Mouse (Mus musculus): ENCODE measurements around the gene Frmd4b.

Frmd4b gene

DNA sequence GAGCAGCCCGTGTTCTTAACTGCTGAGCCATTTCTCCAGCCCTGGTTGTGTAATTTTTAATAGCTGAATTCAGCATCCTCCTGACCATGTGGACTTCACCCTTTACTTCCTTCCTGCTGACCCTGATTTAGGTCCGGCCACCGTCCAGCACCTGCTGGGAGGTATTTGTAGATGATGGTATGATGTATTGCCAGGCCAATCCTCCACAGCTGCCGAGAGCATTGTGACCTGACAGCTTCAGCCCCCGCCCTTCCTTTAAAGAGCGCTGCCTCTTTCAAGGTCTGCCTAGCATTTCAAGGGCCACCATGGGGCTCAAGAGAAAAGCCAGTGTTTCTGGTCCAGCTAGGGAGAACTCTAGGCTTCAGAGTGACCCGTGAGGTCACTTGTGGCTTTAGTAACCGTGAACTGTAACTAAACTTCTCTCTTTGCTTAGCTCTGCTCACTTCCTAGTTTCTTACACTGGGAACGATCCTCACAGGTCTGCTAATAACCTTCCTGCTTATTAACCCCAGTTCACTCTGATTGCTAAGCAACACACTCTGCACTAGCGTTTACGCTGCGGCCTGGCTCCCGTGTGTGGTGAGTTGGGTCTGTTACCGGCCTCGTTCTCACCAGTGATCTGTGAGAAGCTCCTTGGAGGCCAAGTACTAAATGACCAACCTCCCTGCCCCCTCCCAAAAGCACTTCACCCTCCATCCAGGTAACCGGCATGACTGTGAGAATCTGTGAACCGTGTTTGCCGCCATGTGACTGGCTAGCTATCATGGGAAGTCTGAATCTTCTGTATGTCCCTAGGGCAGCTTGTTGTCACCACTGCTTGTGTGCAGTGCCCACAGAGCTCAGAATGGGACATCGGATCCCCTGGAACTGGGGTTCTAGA is 138.1 kb downstream of the Frmd4b start:
- DNase-seq (ENCODE audit: low read depth, low spot score), result no peak

DNA sequence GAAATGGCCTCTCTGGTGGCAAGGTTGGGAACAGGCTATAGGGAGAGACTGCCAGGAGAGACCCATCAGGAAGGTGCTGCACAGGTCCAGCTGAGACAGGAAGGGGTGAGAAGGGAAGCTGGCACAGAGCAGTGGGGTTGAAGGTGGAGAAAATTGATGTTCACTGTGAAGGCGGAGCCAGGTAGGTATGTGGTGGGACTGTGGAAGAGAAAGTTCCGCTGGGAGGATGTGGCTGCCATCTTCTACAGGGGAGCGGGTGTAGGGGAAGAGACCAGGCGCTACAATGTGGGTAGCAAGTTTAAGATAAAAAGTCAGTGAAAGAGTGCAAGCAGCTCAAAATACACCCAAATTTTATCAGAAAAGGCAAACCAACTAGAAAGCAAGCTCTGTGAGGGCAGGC is 143.7 kb downstream of the Frmd4b start:
- DNase-seq (ENCODE audit: low read depth, low spot score), result no peak

DNA sequence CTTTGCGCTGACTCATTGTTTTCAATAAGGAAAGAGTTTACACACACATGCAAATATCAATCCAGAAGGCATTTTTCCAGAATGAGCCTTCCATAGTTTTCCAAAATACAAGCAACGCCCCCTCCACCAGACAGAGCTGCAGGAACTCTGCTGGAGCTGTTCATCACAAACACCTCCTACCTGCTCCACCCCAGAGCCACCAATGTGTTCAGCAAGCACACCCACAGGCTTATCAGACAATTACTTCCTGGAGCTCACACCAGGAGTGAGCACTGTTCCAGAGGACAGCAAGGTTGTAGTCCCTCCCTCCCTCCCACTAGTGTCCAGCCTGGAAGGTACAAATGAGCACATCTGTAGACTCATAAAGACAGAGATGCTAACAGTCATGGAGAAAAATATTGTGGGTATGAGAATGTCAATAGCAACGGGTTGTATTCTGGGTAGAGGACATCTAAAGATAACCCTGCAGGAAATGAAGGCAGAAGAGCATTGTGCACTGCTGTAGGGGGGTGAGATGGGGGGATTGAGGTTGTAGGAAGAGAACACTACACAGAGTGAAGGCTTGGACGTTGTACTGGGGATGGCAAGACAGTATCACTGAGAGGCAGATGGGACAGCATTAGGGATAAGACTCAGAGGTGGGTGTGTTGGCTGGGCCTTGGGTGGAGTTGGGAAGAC is 144.3 kb downstream of the Frmd4b start:
- DNase-seq (ENCODE audit: low read depth, low spot score), result no peak

DNA sequence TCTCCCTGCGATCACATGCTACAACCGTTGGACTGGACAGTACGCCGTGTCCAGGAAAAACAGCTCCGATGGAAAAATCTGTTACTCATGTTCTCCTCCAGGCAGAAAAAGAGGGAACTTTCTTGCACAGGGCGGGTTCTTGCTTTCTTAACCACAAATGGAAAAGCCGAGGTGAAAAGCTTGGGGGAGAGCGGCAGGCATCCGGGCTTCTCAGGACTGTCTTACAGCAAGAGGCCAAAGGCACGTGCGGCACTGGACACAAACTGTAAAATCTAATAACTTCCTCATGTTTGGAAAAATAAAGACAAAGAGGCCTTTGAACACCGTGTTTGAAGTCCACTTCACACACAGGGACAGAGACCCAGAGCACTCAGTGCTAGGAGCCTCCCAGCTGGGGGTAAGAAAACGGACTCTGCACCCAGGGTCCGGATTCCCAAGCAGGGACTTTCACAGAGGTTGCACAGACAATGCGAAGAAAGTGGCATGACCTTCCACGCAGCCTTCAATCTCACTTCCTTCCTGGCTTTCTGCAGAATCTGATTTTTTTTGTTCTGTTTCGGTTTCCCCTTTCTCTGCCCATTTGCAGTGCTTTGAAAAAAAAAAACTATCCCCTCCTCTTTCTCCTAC is 153.3 kb downstream of the Frmd4b start:
- no peak for DNase-seq (ENCODE audit: low read depth, low spot score)

DNA sequence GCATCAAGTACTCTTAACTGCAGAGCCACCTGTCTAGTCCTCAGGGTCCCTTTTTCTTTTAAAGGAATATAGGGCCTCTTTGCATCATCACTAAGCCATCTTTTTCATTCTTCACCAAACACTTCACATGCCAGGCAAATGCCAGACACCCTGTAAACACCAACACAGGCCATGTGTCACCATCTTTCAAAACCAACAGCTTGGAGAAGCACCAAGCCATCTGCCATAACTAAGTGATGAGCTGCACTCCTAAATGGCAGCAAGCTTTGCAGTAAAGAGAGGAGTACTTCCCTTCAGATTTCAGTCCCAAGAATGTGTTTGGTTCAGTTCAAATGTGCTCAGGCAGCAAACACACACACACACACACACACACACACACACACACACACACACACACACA is 154.9 kb downstream of the Frmd4b start:
- DNase-seq (ENCODE audit: low read depth, low spot score), result no peak

DNA sequence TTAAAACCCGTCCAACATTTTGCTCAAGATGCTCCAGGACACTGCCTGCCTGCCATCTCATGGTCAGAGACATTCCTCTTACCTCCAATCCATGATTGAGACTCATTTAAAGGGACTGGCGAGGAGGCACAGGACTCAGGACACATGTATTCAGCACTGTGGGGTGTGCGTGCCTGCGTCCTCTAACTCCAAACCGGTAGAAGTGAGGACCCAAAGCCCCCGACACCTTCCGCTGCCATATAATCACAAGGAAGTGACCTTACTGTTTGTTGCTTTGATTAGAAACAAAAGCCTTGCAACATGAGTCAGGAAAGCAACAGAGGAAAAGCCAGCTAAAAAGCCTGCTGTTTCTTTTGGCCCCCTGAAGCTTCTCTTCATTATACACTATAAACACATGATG is 158.2 kb downstream of the Frmd4b start:
- no peak for DNase-seq (ENCODE audit: low read depth, low spot score)

DNA sequence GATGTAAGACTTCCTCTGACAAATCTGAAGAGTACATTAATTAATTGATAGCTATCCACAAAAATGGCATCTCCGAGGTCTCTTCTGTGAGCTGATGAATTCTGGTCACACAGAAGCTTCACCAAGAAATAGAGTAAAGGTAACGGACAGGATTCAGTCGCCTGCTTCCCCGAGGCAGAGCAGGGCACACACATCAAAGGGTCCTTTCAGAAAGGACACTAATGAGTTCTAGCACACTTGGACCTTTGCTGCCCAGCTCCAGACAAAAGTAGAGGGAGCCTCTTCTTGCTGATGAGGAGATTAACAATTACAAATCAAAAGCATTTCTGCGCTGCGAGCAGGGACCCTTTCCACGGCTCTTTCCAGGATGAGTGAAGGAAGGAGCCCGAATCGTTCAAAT is 159.0 kb downstream of the Frmd4b start:
- no peak for DNase-seq (ENCODE audit: low read depth, low spot score)

DNA sequence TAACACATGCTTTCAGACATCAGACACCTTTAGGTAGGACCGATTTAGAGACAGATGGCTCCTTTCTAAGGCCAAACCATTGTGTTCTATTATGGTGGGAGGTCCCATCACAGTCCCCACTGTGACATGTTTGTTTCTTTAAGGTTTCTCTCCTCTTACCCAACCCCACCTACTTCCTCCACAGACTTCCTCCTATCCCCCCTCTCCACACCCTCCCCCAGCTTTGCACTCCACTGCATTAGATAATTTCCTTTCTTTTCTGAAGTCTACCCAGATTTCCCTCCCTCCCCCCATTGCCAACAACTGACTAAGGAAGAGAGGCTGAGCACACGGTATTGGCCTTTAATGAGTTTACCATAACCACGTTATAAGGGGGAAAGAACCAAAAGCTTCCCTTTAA is 159.4 kb downstream of the Frmd4b start:
- no peak for DNase-seq (ENCODE audit: low read depth, low spot score)

DNA sequence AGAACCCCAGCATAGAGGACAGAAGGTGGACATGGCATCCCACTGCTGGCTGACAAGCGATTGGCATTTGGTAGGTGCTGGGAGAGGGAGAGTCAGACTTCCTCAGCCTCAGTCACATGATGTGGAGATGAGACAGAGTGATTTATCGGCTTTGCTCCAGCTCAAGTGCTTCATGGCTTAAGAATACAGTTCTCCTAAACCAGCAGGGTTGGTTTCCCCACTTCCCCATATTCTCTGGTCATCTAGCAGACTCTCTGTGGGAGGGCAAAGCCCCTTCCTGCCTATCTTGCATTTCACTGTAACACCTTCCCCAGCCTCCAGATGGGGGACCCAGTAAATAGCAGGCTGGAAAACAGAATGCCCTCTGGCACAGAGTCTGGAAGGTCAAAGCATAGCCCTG is 160.1 kb downstream of the Frmd4b start:
- DNase-seq (ENCODE audit: low read depth, low spot score), result no peak

DNA sequence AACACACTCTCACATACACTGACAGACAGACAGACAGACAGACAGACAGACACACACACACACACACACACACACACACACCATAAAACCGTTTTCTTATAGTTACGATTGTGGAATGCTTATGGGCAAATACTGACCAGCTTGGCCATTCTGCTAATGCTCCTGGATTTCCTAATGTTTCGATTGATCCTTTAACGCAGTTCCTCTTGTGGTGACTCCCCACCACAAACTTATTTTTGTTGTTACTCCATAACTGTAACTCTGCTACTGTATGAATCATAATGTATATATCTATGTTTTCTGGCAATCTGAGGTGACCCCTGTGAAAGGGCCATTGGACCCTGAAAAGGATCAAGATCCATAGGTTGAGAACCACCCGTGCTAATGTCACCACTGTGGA is 165.1 kb downstream of the Frmd4b start:
- DNase-seq (ENCODE audit: low read depth, low spot score), result no peak

DNA sequence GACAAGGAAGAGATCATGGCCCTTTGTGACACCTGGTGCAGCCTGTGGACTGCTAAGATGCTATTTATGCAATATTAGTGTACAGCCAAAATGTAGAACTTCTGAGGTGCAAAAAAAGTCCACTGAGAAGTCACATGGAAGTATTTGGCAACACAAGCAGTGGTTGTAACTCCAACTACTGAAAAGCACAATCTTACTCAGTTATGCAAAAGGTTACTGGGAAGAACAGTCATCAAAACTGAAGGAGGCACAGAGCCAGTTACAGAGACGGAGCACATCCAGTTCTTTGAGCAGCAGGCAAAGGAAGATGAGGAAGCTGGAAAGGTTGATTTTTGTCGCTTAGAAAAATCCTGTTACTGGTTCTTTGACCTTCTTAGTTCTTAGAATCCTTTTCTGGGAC is 167.5 kb downstream of the Frmd4b start:
- no peak for DNase-seq (ENCODE audit: low read depth, low spot score)

DNA sequence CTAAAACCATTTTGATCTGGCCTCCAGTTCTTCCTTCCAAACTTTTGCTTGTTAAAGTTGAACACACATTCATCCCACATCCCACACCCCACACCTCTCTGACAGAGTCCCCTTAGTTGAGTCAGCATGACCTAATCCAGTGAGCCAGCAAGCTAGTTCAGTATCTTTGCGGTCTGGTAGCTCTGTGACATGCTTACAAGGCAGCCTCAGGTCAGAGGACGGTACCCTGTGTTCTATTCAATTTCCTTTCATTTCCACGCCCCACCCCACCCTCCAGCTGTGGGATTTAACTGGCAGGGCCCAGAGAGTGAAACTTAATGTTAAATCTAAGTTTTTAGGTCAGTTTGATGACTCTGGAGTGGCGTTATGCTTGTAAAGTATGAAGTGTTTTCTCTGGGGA is 170.3 kb downstream of the Frmd4b start:
- DNase-seq (ENCODE audit: low read depth, low spot score), result no peak

DNA sequence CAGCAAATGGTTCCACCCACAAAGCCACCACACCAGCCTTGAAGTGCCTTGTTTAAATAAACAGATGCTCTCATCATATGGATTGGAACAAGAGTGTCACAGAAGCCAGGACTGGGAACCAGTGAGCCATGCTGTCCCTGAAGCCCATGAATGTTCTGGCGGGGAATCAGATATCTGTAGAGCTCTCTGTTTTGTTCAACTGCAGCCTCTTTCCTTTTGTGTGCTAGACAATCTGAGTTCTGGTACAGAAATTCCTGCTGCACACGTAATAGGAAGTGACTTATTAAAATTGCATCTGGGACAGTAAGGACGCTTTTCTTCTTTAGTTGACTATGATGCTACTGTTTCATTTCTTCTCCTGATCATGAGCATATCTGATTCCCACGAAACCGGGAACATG is 173.2 kb downstream of the Frmd4b start:
- no peak for DNase-seq (ENCODE audit: low read depth, low spot score)

DNA sequence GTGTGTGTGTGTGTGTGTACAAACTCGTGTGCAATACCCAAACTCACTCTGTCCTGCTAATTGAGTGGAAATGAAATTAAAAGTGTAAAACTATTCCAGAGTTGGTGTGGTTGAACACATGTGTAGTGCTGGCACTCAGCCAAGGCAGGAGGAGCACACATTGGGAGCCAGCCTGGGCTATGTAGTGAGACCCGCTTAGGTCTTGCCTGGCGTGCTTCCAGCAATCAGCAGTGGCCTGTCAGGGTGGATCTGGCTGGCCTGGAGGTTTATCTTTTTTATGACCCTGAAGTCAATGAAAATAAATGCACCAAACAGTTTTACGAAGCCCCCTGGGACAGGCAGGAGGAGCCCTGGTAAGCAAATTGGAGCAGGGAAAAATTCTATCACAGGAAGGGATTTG is 173.8 kb downstream of the Frmd4b start:
- no peak for DNase-seq (ENCODE audit: low read depth, low spot score)

DNA sequence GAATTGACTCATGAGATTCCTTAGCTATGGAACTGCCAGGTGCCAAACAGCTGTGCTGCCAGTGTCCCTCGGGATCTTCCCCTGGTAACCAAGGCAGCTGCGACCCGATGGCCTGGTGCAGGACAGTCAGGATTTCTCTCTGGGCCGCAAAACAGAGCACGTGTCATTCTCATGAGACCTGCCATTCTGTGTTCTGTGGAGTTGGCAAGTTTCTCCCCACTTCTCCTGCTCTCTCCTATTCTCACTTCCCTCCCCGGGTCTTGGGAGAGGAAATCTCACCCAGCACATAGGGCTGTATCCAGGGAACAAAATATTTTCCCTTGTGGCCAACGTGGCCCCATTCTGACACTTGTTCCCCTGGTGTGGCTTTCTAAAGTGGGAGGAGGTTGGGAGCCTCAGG is 176.0 kb downstream of the Frmd4b start:
- no peak for DNase-seq (ENCODE audit: low read depth, low spot score)

DNA sequence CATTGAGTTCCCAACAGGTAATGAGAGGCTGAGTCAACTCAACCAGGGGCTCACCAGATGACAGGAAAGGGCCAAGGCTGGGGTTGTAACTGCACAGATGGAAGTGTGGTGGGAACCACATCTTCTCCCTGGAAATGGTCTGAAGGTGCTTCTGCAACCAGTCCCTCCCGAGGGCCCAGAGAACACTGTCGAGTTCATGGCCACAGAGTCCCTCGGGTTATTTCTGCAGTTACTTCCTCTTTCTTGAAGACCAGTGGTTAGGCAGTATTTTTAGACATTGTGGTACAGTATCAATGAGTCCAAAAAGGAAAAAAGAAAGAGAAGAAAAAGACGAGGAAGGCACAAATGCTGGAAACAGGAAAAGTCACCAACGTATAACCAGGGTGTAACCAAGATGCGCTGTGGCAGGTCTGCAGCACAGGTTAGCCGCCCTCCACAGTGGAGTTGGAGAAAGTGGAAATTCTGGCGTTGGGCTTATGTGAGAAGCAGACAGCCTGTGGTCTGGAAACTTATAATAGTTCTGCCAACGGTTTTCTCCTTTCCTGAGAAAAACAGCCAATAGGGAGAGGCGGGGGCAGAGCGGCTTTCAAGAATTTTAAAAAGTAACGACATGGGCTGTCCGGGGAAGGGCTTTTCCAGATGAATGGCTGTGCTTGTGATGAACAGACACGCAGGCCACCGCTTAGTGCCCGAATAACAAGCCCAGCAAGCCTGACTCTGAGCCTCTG is 178.3 kb downstream of the Frmd4b start:
- DNase-seq (ENCODE audit: low read depth, low spot score), result no peak

DNA sequence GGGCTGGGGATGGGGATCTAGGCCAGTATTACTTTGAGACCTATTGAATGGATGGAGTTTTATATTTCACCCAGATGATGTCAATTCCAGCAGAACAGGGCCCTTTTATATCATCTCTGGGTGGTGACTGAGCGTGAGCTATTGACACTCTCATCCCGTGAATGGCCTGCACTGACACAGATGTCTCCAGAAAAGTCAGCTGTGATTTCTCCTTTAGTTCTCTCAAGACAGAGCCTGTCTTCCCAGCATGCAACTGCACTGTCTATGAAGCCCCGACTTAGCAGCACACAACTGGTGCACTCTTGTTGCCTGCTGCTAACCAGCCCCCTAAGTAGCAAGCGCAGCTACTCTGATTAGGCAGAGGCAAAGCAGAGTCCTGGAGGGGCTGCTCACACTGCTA is 182.6 kb downstream of the Frmd4b start:
- DNase-seq (ENCODE audit: low read depth, low spot score), result no peak

DNA sequence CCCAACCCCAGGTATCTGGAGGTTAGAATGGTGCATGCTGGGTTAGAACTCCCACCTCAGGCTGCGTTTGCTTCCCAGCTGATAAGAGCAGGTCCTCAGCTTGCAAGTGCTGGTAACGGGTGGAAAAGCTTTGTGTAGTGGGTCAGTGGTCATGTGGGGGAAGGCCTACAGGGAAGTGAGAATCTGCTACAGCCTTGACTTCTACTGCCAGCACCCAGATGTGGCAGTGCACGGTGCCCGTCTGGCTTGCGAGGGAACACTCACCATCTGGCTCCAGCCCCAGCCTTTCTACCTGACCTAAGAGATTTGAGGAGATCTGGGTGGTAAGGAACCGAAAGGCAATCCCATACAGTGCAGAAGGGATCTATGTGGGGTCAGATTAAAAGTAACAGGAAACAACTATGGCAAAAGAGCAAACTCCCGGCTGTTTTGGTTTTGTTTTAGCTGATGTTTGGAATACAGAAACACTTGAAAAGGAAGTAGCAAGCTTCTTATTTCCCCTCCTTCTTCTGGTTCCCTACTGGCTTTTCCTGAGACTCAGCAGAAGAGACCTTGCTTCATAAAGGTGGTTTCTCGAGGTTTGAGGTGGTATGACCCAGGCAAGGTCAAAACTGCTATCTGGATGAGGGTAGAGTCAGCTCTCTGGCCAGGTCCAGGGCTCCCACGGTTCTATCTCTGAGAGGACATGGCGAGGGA is 185.9 kb downstream of the Frmd4b start:
- DNase-seq (ENCODE audit: low read depth, low spot score), result no peak

DNA sequence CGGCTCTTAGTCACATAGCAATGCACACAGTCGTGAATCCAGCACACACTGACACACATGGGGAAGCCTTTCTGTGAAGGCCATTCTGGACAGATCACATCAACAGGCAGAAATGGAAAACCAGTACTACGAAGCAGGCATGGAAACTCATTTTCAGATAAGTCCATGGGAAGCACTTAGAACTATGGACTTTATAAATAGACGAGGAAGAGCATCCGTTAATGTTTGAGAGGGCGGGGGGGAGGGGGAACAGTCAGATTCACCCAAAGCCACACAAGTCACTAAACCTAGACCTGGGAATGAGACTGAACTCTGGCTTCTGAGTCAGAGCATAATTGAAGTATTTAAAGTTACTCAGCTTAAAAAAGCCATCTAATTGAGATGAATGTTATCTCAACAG is 186.8 kb downstream of the Frmd4b start:
- no peak for DNase-seq (ENCODE audit: low read depth, low spot score)

DNA sequence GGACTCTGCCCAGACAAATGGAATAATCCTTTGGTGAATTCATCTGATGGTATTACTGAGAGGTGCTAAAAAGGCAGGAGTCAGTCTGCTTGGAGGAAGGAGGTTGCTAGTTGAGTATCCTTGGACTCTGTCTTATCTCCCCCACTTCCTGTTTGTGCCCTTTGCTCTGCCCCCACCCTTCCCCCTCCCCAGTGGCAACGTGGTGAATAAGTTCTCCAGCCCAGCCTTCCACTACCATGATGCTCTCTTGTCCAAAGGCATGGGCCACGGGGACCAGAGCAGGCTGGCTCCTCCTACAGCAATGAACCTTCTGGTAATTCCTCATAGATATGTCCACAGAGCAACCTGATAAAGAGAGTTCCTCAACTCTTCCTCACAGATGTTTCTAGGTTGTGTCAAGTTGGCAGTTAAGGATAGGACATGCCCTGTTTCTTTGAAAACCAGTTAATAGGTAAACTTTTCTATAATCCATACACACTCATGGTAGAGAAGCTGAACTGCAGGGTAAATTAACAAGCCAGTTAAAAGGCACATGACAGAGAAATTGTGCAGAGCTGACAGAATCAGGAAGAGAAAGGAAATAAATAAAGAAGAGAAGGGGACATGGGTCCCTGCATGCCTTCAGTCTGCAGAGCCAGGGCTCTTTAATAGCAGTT is 187.5 kb downstream of the Frmd4b start:
- DNase-seq (ENCODE audit: low read depth, low spot score), result no peak
